Mouse (Mus musculus) lung, adult 2 months (tissue): Measurements from ENCODE around the gene Patl2.

Experiments used
- CTCF ChIP-seq: fragments of 200-500 bp; IDR thresholded peaks from 2 replicates; pipeline ENCODE4 v1.5.1; 2011; ENCODE audit warnings: mild to moderate bottlenecking, low read length, control low read depth; ENCODE audit not compliant: insufficient read depth
- POLR2A ChIP-seq: fragments of 200-500 bp; IDR thresholded peaks from 2 replicates; pipeline ENCODE4 v1.6.1; 2011; ENCODE audit warnings: low read depth, mild to moderate bottlenecking, control low read depth, low read length, borderline replicate concordance; ENCODE audit errors: extremely low read depth

DNA sequence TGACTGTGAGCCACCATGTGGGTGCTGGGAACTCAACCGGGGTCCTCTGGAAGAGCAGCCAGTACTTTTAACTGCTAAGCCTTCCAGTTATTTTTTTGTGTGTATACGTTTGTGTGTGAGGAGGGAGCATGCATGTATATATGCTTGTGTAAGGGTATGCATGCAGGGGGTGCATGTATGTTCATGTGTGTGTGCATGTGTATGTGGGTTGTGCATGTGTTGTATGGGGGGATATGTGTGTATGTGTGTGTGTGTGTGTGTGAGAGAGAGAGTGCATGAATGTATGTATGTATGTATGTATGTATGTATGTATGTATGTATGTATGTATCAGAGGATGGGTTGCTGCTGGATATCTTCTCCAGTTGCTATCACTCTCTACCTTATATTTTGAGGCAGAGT, 31.5 kb downstream of the Patl2 start:
- TF ChIP-seq CTCF (no peak), POLR2A (no peak)
